Mouse (Mus musculus) liver, postnatal 0 days (tissue): ENCODE data around the gene Syngap1.

ENCODE experiments used
- CTCF ChIP-seq: sonication (generic); IDR thresholded peaks from 2 replicates; pipeline ENCODE4 v1.5.1; 2016; ENCODE audit warnings: antibody characterized with exemption, low read depth
- EP300 ChIP-seq: IDR thresholded peaks from 2 replicates; pipeline ENCODE4 v1.6.1; 2016; ENCODE audit warnings: antibody characterized with exemption, low read depth, mild to moderate bottlenecking

GRCm38 (mm10) chr17:27018555-27019196, 77.6 kb downstream of the Syngap1 start:
- TF ChIP-seq CTCF: no peak
- no peak for TF ChIP-seq EP300
